Comparison of ENCODE assay signal across 26 mouse cellular contexts in genomic region chr5:146435316-146435715, GRCm38 (mm10). TPM values are rescaled to one million over a fixed set of nuclear protein-coding genes. Genes with fewer than 3 reads are reported as not detected.
A peak's percentile ranks its signal among the peaks of the same experiment; 100 is the strongest.
DNase-seq lines count a peak whose midpoint lies in the region; ATAC-seq lines count a peak whose summit lies in the region.
"Had no signal": no experiment of that assay in that cellular context is flagged by ENCODE, and none has a peak within 500 bp of the region (broad histone marks: within the 10 kb centered on the region; RNA-seq: fewer than 3 reads in every experiment).

No protein-coding gene starts in this region.

- no peak for DNase-seq in limb, embryonic 11.5 days (ENCODE audit: low spot score)
- DNase-seq in limb, embryonic 10.5 days (ENCODE audit: low spot score): no peak
- DNase-seq in right cerebral cortex, postnatal 10 days (ENCODE audit: low spot score in 2 of 2): peak; percentile 20
- no peak for DNase-seq in right cerebral cortex, postnatal 14 days
- DNase-seq in MN1 (ENCODE audit: low spot score): no peak
- DNase-seq: adrenal gland, adult 2 months; adrenal gland, postnatal 10 days; adrenal gland, postnatal 25 days; cerebellum, adult 11 months; cerebellum, adult 18-20 months; cerebellum, adult 8-10 months; cerebellum, adult 9-11 months; cerebellum, postnatal 14 days; cerebellum, postnatal 36 days; embryo, embryonic 11 days had no signal

- H3K9me3 ChIP-seq in limb, embryonic 11.5 days (ENCODE audit: control insufficient read depth, low read length): no peaks in the 10 kb centered on the region
- H3K9me3 ChIP-seq in limb, embryonic 10.5 days (replicated peaks): no peaks in the 10 kb centered on the region
- H3K9me3 ChIP-seq: embryonic facial prominence, embryonic 15.5 days; forebrain, embryonic 12.5 days had no signal

- H3K36me3 ChIP-seq in limb, embryonic 11.5 days (ENCODE audit: control insufficient read depth, insufficient read depth, low read length): no peaks in the 10 kb centered on the region; the same call in 1 of the 2 replicates
- H3K36me3 ChIP-seq in limb, embryonic 10.5 days: peaks cover 31% of the 10 kb centered on the region
- H3K36me3 ChIP-seq: embryonic facial prominence, embryonic 15.5 days had no signal

- H3K27ac ChIP-seq in limb, embryonic 11.5 days (replicated peaks; ENCODE audit: low read depth, low read length): no peak overlapping the region
- H3K27ac ChIP-seq in limb, embryonic 10.5 days: no peak overlapping the region
- H3K27ac ChIP-seq: embryonic facial prominence, embryonic 13.5 days; embryonic facial prominence, embryonic 15.5 days; forebrain, embryonic 10.5 days; forebrain, embryonic 12.5 days had no signal

- no peak overlapping the region for H3K4me3 ChIP-seq in limb, embryonic 11.5 days (ENCODE audit: low read depth, low read length)
- no peak overlapping the region for H3K4me3 ChIP-seq in limb, embryonic 10.5 days
- H3K4me3 ChIP-seq: embryonic facial prominence, embryonic 13.5 days; embryonic facial prominence, embryonic 15.5 days; erythroblast, embryonic 14.5 days; forebrain, embryonic 10.5 days; forebrain, embryonic 12.5 days had no signal

- H3K27me3 ChIP-seq in limb, embryonic 11.5 days (ENCODE audit: control insufficient read depth, insufficient read depth, low read length): no peaks in the 10 kb centered on the region
- no peaks in the 10 kb centered on the region for H3K27me3 ChIP-seq in limb, embryonic 10.5 days (ENCODE audit: low read depth, poor library complexity, severe bottlenecking)
- H3K27me3 ChIP-seq: embryonic facial prominence, embryonic 13.5 days; embryonic facial prominence, embryonic 15.5 days; forebrain, embryonic 12.5 days; Patski had no signal

- 0 out of 2 replicates have a peak, but pooled peaks have one; percentile 21 for ATAC-seq in limb, embryonic 11.5 days (ENCODE audit: insufficient number of reproducible peaks, low FRiP score, low TSS enrichment, low read depth)
- ATAC-seq: forebrain, embryonic 14.5 days; forebrain, embryonic 16.5 days; Patski had no signal

- H3K4me1 ChIP-seq in limb, embryonic 11.5 days (ENCODE audit: control insufficient read depth, insufficient read depth, low read length): no peaks in the 10 kb centered on the region
- no peaks in the 10 kb centered on the region for H3K4me1 ChIP-seq in limb, embryonic 10.5 days
- H3K4me1 ChIP-seq: embryonic facial prominence, embryonic 15.5 days; forebrain, embryonic 10.5 days; forebrain, embryonic 12.5 days had no signal

- H3K9ac ChIP-seq in limb, embryonic 11.5 days (ENCODE audit: low read length): no peak overlapping the region
- H3K9ac ChIP-seq: embryonic facial prominence, embryonic 13.5 days; embryonic facial prominence, embryonic 15.5 days; forebrain, embryonic 12.5 days had no signal

- WGBS in limb, embryonic 11.5 days: 93% methylated on average over 16 of the region's 16 CpGs
- WGBS in limb, embryonic 10.5 days: 97% methylated on average over 16 of the region's 16 CpGs

- H3K4me2 ChIP-seq in limb, embryonic 11.5 days (ENCODE audit: low read depth, severe bottlenecking): no peak overlapping the region
- H3K4me2 ChIP-seq: embryonic facial prominence, embryonic 13.5 days; embryonic facial prominence, embryonic 15.5 days; forebrain, embryonic 12.5 days had no signal

RNA-seq across cellular contexts. Expression of gene Gm6408, which starts 46.4 kb away (rescaled TPM):
- polyA plus RNA-seq in limb, embryonic 11.5 days (2014; fragmentation: Nextera tagmentation; extraction: Ambion mirVana): not detected in 2 replicates
- not detected in 2 replicates for polyA plus RNA-seq in limb, embryonic 10.5 days (2016; fragmentation: Nextera tagmentation; extraction: Ambion mirVana)
- polyA plus RNA-seq: adrenal gland, adult 2 months; C2C12; embryonic facial prominence, embryonic 11.5 days; embryonic facial prominence, embryonic 13.5 days; embryonic facial prominence, embryonic 15.5 days; erythroblast, embryonic 14.5 days; forebrain, embryonic 10.5 days; forebrain, embryonic 12.5 days; forebrain, embryonic 14.5 days; forebrain, embryonic 16.5 days; Patski had no signal

RNA-seq across cellular contexts. Expression of gene Wasf3, which starts 50.5 kb away (rescaled TPM):
- polyA plus RNA-seq in limb, embryonic 11.5 days (2014; fragmentation: Nextera tagmentation; extraction: Ambion mirVana): 2.7 and 2.9 TPM in 2 replicates
- polyA plus RNA-seq in limb, embryonic 10.5 days (2016; fragmentation: Nextera tagmentation; extraction: Ambion mirVana): 4.1 and 4.8 TPM in 2 replicates
- polyA plus RNA-seq: C2C12; erythroblast, embryonic 14.5 days had no signal

RNA-seq across cellular contexts. Expression of gene Gm6370, which starts 55.8 kb away (rescaled TPM):
- polyA plus RNA-seq in limb, embryonic 11.5 days (2014; fragmentation: Nextera tagmentation; extraction: Ambion mirVana): not detected in 2 replicates
- not detected in 2 replicates for polyA plus RNA-seq in limb, embryonic 10.5 days (2016; fragmentation: Nextera tagmentation; extraction: Ambion mirVana)
- polyA plus RNA-seq: adrenal gland, adult 2 months; brain, embryonic 14.5 days; C2C12; embryonic facial prominence, embryonic 11.5 days; embryonic facial prominence, embryonic 13.5 days; embryonic facial prominence, embryonic 15.5 days; erythroblast, embryonic 14.5 days; forebrain, embryonic 10.5 days; forebrain, embryonic 12.5 days; forebrain, embryonic 14.5 days; forebrain, embryonic 16.5 days; Patski had no signal

Comparison
In these comparisons a context has a peak if more than half of its experiments do, and no peak if none do; other contexts are left out.
1. DNase-seq: peak in right cerebral cortex, postnatal 10 days (2 of 2); none in limb, embryonic 11.5 days (single experiment), limb, embryonic 10.5 days (single experiment), right cerebral cortex, postnatal 14 days (single experiment) and MN1 (single experiment).